Mouse (Mus musculus) neutrophil, adult 83 days (primary cell): ENCODE data around the gene 3110009E18Rik. TPM values are rescaled to one million over a fixed set of nuclear protein-coding genes. Genes with fewer than 3 reads are reported as not detected.

Source experiments
- total RNA-seq, 2 experiments: library from RNA; stranded (reverse); gene quantifications; one replicate each; pipeline ENCODE4 v1.2.4; 2023

Gene 3110009E18Rik
- total RNA-seq: 10 to 100 TPM in 1 of 2 experiments, 1 to 10 TPM in 1; 8.2 to 10.2 TPM

GRCm38 (mm10) chr1:120120969-120121811, at the start of gene 3110009E18Rik, which contains the start of gene Dbi:
3110009E18Rik (plus strand) TSS chr1:120121187.
Dbi (minus strand) TSS chr1:120121078.

GRCm38 (mm10) chr1:120073519-120074306, 47.3 kb upstream of the 3110009E18Rik start, which contains the start of gene Tmem37:
Tmem37 (minus strand) TSS chr1:120074074.

Other genes starting within 250 kb of the 3110009E18Rik start
- 1 to 10 TPM; 1.6 to 2.3 TPM for gene Tmem177, start 208.0 kb upstream of the 3110009E18Rik start, total RNA-seq
- not detected for gene Cfap221, start 124.0 kb upstream of the 3110009E18Rik start, total RNA-seq
- not detected for gene Sctr, start 114.3 kb upstream of the 3110009E18Rik start, total RNA-seq
- under 1 TPM in 1 of 2 experiments, not detected in 1; 0.42 TPM for gene Tmem37, start 47.1 kb upstream of the 3110009E18Rik start, total RNA-seq
- gene Dbi, start 109 bp upstream of the 3110009E18Rik start, total RNA-seq: 10 to 100 TPM; 91.8 to 94.1 TPM
- 10 to 100 TPM; 15.9 to 24.6 TPM for gene Steap3, start 151.5 kb downstream of the 3110009E18Rik start, total RNA-seq
- gene C1ql2, start 219.4 kb downstream of the 3110009E18Rik start, total RNA-seq: not detected